Mouse (Mus musculus) thymus, postnatal 25 days (tissue): ENCODE measurements around the gene Zfx.

Experiments
- DNase-seq: peaks from one replicate; pipeline ENCODE4 v3.0.0; 2022

Zfx gene

DNA sequence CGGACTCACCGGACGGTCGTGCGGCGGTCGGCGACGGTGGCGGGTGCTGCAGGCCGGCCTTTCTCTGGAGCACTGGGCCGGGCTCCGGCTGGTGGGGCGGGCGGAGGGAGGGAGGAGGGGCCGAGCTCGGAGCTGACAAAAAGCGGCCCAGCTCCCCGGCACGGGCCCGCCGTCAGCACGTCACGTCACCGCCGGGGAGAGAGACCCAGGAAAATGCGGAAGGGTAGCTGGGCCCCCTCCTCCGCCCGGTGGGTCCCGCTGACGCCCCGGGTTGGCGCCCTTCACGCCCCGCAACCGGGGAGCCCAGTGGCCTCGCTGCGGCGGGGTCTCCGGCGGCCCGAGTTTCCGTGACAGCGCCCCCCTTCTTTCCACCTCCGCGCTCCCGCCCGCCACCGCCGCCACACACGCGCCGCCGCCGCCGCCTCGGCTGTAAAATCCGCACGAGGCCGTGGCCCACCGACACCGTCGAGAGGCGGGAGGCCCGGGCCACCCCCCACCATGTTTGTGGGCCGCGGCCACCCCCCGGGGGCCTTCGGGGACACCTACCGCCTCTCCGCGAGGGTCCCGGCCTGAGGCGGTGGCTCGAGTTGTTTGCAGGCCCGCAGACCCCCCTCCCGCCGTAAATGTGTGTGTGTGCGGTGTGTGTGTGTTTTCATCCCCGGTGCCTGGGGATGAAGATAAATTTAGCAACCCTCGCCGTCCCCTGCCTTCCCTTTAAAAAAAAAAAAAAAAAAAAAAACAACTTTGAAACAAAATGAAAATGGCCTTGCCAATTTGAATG lies at the start of gene Zfx:
Zfx (minus strand) TSS at position 644 of the 781 bp plus-strand sequence.
- DNase-seq: peak; percentile 70

- DNase-seq: no peak
These were observed 45.8 kb upstream of the Zfx start for GRCm38 (mm10) chrX:94169348-94169747.

- no peak for DNase-seq
These were observed 28.8 kb upstream of the Zfx start for GRCm38 (mm10) chrX:94152251-94152830.

GRCm38 (mm10) chrX:94150471-94150870 lies 27.0 kb upstream of the Zfx start:
- no peak for DNase-seq

- no peak for DNase-seq
These were observed 18.7 kb upstream of the Zfx start for GRCm38 (mm10) chrX:94142004-94142771.

DNA sequence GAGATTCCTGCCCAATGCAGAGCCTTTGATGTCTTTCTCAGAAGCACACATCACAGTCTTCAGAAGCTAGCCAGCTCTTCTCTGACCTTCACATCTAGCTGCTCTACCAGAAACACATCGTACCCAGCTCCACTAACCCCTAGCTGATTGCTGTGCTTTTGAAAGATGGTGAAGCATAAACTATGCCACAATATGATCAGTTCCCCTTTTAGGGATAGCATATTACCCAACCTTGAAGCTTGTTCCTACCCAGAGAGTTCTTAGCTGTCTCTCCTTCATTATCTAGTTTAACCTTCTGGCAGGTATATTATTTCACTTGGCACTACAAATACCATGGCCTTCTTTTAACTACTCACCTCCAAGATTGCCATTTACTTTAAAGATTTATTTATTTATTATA lies 16.6 kb upstream of the Zfx start:
- DNase-seq: no peak

- no peak for DNase-seq
These were observed 14.8 kb upstream of the Zfx start for GRCm38 (mm10) chrX:94138256-94138655.

DNA sequence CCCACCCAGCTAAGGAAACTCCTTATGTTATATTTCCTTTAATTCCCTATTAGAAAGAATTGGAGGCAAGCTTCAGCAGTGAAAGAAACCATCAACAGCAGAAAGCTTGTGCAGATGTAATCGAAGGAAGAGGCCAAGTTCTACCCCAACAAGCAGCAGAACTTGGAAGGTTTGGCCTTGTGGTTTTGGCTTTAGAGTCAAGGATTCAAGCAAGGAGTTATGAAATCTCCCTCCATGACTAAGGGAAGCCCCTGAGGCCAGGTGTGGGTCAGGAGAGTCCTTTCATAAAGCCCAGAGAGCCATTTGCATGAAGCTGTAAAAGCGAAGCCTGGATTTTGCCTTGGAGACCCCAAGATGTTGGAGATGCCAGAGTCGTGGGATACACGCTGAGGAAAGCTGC lies 11.6 kb upstream of the Zfx start:
- no peak for DNase-seq

- no peak for DNase-seq
These were observed 10.0 kb upstream of the Zfx start for GRCm38 (mm10) chrX:94133551-94133950.

GRCm38 (mm10) chrX:94132239-94132638 lies 8.7 kb upstream of the Zfx start:
- no peak for DNase-seq

GRCm38 (mm10) chrX:94129712-94130111 lies 6.2 kb upstream of the Zfx start:
- DNase-seq: no peak

- DNase-seq: no peak
These were observed 2.4 kb upstream of the Zfx start for GRCm38 (mm10) chrX:94125950-94126349.

GRCm38 (mm10) chrX:94122709-94123058 lies 818 bp downstream of the Zfx start:
- no peak for DNase-seq

DNA sequence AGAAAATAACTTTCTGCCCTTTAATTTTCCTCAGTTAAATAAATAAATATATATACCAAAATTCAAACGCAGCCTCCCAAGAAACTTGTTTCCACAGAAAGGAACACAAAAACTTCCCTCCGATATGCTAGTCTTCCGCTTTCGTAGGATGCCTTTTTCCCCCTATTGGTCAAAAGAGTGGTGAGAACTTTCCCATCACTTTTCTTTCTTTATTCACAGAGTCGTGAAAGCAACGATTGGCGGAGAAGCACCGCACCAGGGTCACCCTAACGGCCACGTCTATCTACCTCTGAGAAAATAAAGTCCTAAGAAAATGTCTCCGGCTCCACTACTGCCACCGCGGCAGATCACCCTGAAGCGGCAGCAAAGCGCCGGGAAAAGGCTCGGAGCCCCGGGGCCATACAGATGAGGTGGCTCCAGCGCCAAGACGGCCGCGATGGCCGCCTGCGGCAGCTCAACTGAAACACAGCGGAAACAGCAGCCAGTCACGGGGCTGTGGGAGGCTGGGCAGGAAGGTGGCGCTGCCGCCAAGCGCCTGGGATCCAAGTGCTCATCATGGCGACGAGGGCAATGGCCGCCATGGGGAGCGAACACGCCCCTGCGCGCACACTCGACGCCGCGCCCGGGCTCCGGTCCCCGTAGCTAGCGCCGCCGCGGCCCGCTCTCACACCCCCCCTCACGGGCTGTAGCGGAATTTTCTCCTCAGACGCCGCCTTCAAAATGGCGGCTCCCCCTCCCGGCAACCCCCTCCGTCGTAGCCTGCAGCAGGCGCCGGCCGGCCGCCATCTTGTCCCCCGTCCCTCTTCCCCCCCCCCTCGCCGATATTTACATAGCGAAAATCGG lies 1.4 kb downstream of the Zfx start:
- peak; percentile 83 for DNase-seq

DNA sequence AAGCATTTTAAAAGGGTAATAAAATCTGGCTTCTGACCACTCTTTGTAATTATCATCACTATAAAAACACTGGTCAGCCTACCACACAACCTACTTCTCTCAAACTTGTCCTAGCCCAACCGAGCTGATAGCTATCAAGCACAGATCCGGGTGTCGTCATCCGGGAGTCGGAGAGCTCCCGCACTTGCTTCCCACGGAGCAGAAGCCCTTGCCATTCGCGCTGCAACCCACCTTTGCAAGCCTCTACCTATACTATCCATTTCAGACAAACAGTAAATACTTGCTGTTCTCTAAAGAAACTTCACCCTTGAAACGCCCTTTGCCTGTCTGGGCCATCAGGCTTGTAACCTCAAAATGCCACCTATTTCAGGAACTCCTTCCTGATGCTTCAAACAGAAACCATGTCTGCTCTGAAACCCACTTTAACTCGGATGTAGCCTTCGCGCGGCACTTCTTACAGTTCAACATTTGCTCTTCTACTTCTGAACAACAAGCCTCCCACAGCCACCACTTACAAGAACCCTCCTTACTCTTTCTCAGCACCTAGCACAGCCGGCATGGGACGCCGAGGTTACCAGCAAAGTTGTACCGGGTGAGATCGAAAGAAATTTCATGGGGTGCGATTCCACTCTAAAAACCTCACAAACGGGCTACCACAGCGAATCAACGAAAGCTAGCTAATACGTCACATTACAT lies 2.2 kb downstream of the Zfx start:
- DNase-seq: peak; percentile 14

DNA sequence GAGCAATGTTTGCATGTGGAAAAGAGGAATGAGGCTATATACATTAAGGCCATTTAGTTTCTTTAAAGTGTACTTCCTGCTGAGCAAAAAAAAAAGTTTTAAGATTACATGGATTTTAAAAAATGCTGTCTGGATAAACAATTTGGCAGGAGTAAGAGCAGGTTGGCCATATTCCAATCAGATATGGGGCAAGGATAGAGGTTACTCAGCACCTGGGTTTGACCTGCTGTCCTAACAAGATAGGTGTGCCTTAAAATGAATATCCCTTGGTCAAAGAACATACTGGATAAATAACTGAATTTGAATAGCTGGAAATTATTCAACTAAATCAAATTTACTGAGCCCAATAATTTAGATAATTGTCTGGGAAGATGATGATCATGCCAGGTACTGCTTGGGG lies 5.2 kb downstream of the Zfx start:
- no peak for DNase-seq

- DNase-seq: no peak
These were observed 7.6 kb downstream of the Zfx start for GRCm38 (mm10) chrX:94115882-94116281.

- no peak for DNase-seq
These were observed 17.5 kb downstream of the Zfx start for GRCm38 (mm10) chrX:94105964-94106363.

- DNase-seq: no peak
These were observed 20.6 kb downstream of the Zfx start for GRCm38 (mm10) chrX:94102938-94103337.

GRCm38 (mm10) chrX:94100561-94100960 lies 22.9 kb downstream of the Zfx start:
- no peak for DNase-seq

GRCm38 (mm10) chrX:94091001-94091400 lies 32.5 kb downstream of the Zfx start:
- no peak for DNase-seq

- DNase-seq: no peak
These were observed 62.3 kb downstream of the Zfx start for GRCm38 (mm10) chrX:94061246-94061645.
